Mouse (Mus musculus) embryo, embryonic 10 days (tissue): ENCODE measurements around the gene Recql5.
A peak's percentile ranks its signal among the peaks of the same experiment; 100 is the strongest.

Source experiments
- DNase-seq: peaks from one replicate; pipeline ENCODE4 v3.0.0-alpha.2; 2015; ENCODE audit warnings: low spot score

Gene Recql5

DNA sequence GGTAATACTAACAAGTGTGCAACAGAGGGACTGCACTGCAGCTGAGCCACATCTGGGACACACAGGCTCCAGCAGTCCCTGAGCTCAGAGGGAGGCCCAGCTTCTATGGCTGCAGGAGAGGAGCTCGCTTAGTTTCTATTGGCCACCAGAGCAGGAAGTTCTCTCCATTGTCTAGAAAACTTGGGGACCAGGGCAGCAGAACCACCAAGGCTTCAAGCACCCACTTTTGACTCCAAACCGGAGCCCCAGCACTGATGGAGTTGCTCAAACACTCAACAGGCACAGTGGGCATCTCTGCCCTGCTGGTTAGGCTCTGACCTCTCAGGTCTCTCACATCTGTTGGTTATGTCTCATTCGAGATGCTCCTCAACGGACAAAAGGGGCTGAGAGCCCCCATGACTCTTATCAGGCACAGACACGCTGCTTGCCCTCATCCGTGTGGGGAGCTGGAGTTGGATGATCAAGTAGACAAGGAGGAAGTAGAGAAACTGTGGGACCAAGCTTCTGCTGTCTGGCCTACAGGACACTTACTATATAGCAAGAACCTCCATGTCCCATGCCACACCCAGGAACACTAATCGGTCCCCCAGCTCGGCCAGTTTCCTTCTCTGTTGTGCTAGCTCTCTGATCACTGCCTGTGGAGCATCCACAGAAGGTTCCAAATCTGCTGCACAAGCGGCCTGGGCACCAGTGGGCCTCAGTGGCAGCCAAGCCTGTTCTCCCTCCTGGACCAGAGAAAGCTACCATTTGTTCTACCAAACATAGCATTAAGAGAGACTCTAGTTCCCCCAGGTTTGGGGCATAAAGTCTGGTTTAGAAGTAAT is 31.7 kb downstream of the Recql5 start:
- no peak for DNase-seq

DNA sequence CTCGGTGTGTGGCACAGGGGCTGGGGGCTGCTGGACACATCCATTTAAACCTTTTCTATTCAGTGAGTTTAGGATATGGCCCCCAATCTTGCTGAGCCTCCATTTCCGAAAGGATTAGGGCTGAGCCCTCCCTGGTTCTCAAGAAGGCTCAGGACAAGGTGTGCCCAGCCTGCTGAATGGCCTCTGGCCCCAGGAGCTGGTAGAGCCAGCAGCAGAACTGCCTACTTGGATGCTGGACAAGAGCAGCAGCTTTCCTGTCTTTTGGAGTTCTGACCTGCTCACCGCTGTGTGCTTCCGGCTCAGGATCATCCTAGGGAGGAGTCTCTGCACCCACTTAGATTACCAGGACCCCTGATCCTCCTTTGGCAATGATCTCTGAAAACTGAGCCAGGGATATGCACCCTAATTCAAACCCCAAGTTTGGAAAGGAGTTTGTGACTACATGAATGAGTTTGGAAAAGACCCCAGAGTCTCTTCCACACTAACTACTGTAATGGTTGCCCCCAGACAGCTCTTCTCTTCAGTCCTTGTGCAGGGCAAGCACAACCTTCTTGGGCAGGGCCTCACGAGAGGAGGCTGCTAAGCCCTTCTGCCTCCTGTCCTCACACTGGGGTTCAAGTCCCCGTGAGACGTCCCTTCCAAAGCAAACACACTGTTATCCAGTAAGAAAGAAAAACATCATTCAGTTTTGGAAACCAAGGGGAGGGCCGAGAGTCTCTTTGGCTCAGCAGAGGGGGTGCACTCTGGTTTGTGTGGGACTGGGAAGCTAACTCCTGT is 32.5 kb downstream of the Recql5 start:
- no peak for DNase-seq

DNA sequence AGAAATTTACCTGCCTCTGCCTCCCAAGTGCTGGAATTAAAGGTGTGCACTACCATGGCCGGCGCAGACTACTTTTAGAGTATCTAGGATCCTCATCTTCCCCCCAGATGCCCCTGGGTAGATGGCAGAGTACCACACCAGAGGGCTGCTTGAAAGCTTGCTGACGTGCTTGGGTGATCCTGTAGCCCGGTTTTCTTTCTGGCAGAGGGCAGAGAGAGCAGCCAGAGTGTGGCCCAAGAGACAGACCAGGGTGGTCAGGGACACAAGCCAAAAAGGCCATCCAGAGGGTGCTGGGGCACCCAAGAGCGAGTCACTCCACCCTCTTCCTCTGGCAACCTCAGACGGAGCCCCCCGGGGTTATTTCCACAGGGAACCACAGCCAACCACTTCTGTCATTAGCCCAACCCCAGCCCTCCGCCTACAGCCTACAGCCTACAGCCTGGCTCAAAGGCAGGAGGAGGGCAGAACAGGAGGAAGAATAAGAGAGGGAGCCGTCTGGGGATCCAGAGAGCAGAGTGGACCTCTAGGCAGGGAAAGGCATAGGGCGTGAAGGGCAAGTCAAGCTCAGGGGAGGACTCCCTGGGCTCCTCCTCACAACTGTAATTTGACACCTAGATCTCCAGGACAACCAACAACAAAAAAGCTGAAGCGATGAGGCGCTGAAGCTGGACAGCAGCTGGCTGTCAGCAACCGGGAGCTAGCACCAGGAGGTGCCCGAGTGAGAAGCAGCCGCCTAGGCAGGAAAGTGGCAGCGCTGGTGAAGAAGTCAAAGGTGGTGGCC is 33.6 kb downstream of the Recql5 start, which contains the start of gene Smim5:
Gene Smim5 (plus strand): TSS at position 481 of the 781 bp plus-strand sequence.
- DNase-seq = peak; percentile 93

DNA sequence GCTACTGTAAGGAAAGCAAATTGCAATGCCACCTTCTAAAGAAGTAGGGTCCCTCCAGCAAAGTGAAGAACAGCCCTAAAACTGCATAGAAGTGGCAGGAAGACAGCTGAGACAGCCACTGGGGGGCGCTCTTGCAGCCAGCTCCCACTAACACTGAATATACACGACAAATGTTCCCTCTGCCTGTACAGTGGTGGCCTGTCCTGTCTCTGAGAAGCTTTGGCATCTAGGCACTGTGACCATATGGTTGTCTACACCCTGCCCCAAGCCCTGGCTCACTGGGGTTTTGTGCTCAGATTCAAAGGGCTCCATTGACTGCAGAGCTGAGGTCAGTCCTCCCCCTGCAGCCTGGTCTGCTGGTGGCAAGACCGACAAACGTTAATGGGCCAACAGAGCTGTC is 34.4 kb downstream of the Recql5 start:
- DNase-seq = peak; percentile 40

DNA sequence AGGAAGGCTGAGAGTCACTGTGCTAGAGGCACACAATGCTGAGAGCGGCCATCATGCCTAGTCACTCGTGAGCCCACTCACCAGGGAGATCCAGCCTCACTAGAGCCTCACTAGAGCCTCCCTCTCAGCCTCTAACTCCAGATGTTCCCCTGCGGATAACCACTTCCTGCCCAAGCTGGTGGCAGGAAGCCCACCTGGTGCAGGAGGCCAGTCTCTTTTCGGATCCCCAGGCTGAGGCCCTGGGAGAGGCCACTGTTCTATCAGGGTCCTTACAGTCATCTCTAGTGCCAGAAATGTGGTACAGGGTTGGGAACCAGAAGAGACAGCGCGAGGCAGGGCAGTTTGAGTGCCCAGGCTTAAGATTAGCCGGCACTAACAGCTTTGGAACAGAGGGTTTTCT is 34.8 kb downstream of the Recql5 start:
- DNase-seq = no peak

DNA sequence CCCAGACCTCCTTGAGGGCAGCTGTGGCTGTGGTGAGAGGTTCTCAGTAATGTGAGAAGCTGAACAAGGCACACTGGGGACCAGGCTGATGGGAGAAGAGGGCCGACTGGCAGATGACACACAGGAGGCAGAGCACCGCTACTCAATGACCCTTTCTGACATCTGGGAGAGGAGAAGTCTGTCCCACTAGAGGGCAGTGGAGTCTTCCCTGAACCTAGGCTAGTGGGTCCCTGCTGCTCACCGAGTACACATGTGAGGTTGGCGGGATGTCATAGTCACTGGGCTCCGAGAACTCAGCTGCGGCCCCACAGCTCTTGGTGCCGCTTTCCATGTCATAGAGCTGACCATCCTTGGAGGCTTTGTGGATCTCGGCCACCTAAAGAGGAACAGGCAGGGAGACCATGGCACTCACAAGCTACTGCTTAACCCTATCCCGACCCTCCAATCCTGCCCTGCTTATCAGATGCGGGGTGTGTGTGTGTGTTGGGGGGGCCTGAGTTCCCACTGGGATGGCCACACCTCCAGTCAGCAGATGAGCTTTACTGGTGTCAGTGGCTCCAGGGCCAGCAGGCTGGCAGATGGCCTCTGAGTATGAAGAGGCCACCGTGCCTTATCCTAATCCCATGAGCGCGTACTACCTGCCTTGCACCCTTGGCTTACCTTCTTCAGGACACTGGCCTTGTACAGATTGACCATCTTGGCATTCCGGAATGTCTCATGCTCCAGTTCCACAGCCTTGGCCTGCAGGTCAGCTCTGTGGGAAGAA is 38.3 kb downstream of the Recql5 start:
- peak; percentile 69 for DNase-seq

DNA sequence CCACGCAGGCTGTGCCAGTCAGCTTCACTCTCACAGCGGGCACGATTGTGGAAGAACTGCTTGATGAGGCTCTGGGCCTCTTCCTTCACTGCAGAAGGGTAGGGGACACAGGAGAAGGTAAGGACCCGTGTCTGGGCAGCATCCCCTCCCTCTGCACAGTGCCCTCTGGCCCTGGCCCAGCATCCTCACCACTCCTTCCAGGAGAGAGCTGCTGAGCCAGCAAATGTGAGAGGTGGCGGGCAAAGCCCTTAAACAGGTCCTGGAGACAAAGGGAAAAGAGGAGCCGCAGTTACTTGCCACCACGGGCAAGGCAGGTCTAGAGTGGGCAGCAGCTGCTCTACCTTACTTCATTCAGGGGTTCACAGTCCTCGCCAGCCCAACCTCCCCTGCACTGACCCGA is 40.2 kb downstream of the Recql5 start:
- DNase-seq = no peak

DNA sequence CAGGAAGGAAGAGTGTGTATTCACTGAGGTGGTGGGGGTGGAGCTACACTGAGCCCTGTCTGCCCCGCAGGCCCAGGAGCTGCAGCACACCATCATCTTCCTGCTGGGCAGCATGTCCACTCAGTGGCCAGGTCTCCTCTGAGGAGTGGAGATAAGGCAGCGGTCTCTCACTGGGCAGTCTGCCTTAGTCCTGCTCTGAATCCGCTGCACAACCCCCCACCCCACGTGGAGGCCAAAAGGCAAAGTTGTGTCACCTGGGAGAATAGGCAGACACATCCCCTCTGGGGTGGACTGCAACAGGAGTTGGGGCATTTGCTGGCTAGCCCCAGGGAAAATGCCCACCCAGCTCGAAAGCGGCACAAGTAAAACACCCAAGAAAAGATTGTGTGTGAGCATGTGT is 41.1 kb downstream of the Recql5 start:
- DNase-seq = no peak

DNA sequence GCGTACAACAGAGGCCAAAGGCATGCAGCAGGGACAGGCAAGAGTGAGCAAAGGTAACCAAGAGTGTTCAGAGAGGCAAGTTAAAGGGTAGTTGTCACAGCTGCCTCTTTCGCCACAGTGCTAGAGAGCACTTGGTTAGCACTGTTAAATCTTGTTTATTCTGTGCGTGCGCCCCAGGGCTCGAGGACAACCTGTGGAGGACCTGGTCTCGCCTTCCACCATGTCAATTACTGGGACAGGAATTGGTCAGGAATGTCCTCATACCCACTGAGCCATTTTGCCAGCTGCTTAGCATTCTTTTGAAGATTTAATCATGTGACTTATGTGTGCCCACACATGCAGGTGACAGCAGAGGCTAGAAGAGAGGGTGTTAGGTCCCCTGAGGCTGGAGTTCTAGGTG is 44.1 kb downstream of the Recql5 start:
- no peak for DNase-seq

DNA sequence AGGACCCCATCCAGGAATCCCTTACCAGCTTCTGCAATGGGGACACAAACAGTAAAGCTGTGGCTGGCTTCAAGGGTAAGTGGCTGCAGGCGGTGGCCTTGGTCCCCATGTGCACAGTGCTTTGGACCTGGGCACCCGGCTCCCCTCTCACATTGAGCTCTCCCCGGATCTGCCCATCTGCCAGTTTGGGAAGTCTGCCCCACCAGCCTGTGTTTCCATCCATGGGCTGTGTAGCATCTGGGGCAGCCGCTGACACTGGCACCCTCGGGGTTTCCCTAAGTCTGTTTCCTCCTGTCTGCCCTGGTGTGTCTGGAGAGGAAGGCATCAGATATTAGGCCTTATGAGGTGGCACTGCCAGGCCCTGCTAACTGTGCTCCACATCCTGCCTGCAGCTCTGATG is 45.3 kb downstream of the Recql5 start:
- DNase-seq = no peak

DNA sequence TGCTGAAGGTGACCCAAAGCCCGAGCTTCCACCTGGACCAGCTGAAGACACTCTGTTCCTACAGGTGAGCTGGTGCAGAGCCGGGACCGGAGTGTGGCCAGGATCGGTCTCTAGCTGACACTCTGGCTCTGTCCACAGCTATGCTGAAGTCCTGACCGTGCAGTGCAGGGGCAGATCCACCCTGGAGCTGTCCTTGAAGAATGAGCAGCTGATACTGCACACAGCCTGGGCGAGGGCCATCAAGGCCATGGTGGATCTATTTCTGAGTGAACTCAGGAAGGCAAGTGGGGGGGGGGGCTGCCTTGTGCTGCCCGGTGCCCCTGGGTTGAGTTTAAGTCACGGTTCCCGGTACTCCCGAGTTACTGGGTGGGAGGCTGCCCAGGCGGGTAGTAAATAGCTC is 46.8 kb downstream of the Recql5 start:
- DNase-seq = no peak

DNA sequence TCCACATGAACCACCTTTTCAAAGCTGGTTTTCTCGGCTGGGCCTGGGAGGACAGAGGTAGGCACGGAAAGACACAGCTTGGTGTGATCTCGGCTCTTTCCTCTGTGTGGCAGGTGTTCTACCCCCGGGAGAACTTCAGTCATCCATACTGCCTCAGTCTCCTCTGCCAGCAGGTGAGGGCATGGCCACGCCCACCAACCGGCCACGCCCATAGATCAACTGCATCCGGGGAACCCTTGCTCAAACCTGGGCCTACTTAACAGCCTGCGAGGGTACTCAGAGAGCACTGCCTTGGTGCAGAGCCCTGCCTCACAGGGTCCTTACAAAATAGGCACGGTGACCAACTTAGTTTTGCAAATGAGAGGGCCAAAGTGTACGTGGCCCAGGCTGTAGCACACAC is 48.0 kb downstream of the Recql5 start:
- no peak for DNase-seq

DNA sequence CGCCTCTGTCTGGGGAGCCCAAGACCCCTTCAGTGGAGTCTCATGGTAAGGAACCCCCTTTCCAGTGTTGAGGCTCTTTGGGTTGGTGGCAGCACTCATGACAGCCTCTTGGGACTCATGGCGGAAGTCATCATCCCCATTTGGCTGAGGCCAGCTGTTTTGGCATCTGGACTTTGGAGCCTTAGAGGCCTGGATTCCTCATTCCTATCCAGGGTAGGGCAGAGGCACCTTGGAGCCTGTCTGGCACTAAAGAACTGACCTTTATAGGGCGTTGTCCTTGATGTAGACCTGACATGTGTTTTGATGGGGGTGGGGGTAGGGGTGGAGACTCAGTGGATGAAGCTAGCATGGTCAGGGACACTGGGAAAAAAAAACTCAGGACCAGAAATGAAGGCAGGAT is 48.9 kb downstream of the Recql5 start:
- DNase-seq = no peak

DNA sequence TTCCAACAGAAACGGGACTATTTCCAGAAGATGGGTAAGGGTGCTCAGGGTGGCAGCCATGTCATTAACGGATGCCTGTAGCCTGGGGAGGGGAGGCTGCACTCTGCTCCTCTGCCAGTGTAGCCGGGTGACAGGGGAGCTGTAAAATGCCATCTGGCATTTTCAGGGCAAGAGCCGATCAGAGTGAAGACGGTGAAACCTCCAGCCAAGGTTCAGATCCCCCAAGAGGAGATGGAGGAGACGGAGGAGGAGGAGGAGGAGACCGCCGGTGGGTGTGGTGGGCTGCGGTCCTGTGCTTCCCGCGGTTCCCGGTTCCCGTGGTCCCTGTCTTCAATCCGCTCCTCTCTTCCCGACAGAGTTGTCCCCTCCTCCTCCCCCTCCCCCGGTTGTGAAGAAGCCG is 50.0 kb downstream of the Recql5 start:
- no peak for DNase-seq

DNA sequence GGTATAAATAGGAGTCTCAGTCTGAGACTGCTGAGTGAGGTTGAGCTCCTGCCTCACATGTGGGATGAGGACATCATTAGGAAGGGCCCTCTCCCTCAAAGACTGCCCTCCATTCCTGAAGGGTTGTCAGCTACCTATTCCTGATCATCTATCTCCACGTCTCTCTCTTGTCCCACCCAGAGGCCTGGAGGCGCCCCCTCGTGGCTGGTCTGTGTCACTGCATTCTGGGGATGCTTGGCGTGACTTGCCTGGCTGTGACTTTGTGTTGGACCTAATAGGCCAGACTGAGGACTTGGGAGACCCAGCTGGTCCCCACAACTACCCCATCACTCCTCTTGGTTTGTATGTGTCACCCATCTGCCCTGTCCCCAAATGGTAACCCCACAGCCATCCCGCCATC is 52.3 kb downstream of the Recql5 start:
- no peak for DNase-seq

DNA sequence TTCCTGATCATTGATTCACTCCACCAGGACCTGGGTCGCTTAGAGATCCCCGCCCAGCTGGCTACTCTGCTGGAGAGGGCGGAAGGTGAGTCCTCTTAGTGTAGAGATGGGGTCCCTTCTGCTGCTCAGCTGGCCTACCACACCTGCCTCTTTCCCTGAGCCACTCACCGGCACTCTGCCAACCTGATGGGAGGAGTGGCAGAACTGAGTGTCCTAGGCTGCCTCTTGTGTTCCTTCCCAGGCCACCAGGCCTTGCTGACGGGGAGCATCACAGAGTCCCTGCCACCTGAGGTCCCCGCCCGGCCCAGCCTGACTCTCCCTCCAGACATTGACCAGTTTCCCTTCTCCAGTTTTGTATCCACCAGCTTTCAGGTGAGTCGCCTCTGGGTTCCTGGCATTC is 55.2 kb downstream of the Recql5 start:
- no peak for DNase-seq

DNA sequence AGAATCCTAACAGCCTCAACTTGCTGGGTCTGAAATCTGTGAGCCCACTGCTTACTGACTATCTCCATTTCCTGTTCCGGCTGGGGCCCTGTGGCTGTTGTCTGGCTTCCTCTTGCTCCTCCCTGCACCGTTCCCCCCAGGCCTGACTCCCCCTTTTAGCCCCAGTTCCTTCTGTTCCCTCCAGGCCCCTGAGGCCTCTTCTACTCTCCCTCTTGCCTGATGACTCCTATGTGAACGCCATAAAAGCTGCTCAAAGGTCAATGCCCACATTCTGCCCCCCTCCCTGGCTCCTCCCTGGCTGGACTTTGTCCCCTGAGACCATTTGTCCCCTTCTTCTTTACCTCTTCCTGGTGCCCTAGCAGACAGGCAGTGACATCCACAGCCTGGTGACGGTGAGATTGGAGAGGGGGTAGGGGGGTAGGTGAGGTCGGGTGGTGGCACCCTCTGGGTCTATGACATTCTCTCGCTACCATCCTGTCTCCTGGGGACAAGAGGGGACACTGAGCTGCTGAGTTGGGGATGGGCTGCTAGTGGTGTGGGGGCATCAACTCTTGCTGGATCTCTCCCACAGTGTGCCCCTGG is 56.0 kb downstream of the Recql5 start:
- no peak for DNase-seq

DNA sequence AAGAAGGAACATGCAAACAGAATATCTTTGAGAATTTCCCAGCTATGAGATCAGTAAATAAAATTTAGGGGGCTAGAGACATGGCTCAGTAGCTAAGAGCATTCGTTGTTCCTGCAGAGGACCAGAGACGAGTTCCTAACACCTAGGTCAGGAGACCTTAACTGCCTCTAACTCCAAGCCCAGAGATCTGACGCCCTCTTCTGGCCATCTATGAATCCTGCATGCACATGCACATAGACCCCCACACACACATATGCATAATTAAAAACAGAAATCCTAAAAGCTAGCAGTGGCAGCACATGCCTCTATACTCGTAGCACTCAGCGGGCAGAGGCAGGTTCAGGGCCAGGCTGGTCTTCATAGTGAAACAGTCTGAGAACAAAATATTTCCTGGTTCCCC is 56.8 kb downstream of the Recql5 start:
- DNase-seq = no peak

DNA sequence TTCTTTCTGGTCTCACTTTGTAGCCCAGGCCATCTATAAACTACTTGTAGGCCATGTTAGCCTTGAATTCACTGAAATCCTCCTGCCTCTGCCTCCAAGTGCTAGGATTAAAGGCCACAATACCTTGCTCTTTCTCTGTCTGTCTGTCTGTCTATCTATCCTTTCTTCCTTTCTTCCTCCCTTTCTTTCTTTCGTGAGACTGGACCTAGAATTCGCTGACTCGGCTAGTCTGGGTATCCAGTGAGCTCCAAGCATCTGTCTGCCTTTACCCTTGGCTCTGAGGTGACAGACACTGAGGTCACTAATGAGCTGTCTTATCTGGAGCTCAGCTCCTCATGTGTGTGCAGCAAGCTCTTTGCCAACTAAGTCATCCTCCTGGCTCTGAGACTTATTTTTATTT is 57.3 kb downstream of the Recql5 start:
- DNase-seq = no peak

DNA sequence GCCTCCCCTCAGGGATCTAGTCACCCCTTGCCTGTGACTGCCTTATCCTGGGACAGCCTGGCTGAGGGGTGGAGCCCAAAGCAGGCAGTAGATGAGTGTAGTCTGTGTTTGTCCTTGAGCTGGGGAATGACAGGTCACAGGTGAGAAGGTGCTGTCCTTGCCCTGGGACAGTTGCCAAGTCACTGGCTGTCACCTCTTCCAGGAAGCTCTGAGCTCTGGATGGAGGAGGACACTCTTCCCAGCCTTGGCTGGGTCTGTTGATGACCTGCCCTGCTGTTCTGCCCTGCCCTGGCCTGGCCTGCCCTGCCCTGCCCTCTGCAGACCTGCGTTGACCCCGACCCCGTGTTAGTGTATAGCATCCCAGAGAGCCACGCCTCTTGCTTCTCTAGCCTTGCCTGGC is 60.8 kb downstream of the Recql5 start:
- no peak for DNase-seq

DNA sequence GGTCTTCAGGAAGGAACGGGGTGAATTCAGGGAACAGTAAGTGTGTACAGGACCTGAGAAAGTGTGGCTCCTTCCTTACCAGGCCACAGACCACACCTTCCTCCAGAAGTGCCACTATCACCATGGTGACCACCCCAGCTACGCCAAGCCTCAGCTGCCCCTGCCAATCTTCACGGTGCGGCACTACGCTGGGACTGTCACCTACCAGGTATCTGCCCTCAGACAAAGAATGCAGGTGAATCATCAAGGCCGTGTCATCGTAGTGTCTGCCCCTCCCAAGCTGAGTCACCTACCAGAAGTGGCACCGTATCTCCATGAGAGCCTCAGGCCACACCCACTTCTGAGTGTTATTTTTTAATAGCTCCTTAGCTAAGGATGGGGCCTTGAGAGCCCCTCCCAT is 63.9 kb downstream of the Recql5 start:
- no peak for DNase-seq

DNA sequence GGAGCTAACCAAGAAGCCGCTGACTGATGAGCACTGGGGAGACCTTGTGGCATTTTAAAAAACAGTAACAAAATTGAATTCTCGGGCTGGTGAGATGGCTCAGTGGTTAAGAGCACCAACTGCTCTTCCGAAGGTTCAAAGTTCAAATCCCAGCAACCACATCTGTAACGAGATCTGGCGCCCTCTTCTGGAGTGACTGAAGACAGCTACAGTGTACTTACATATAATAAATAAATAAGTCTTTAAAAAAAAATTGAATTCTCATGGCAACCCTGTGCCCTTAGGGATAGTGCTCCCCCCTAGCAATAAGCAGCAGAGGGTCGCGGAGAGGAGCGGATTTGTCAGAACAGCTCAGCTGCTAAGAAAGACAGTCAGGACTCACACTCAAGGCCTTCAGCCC is 69.4 kb downstream of the Recql5 start:
- DNase-seq = no peak
